Mouse (Mus musculus): Measurements from ENCODE around the gene Mesd. TPM values are rescaled to one million over a fixed set of nuclear protein-coding genes. Genes with fewer than 3 reads are reported as not detected.

Gene Mesd
- polyA plus RNA-seq, 2 experiments = 39.8 to 79.5 TPM

DNA sequence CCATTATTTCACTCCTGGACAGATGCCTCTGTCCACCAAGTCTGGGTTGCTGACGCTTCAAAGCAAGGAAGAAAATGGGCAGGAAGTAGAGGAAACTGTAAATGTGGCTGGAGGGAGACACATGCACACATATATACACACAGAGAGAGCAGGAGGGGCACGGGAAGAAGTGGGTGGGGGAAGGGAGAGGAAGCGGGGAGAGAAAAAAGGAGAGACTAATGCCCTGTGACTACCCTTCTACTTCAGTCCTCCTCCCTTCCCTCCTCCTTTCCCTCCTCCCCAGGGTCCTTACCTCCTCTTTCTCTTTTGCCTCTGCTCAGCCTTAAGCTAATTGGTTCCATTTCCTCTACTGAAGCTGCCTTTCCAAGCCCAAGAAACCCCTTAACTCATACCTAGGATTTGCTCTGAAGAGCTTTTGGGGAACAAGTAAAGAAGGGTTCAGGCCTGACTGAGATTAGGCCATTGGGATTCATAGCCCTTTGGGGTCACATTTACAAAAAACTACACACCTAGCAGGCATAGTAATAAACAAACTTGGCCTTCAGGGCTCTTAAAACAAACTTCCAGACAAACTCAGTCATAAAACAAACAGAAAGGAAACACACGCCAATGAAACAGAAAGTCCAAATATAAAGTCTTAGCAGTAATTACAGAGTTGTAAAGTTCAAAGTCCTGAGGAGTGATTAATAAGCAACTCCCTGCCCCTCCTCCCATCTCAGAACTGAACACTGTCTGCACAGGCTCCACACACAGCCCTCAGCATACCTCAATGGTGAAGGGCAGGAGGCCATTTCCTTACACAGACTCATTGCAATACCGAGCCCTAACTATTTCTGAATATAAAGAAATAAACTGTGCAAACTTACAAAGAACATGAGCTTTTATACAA, 36.8 kb upstream of the Mesd start:
- peak overlapping the region; percentile 35; the same call in 1 of the 2 replicates for H3K27ac ChIP-seq (replicated peaks; ENCODE audit: low read depth, low read length)
- H3K4me1 ChIP-seq (ENCODE audit: control insufficient read depth, insufficient read depth, low read length) = peaks cover 12% of the 10 kb centered on the region
- DNase-seq (ENCODE audit: low spot score) (no peak), ATAC-seq (ENCODE audit: low FRiP score, low read depth) (peak; percentile 63; the same call in 1 of the 2 replicates)
- H3K36me3 ChIP-seq (ENCODE audit: control insufficient read depth, insufficient read depth, low read length) = no peaks in the 10 kb centered on the region
- no peaks in the 10 kb centered on the region for H3K27me3 ChIP-seq (ENCODE audit: control insufficient read depth, insufficient read depth, low read length)
- no peak overlapping the region for H3K4me2 ChIP-seq (replicated peaks; ENCODE audit: low read depth, low read length, severe bottlenecking)
- H3K9me3 ChIP-seq (ENCODE audit: control insufficient read depth, low read length) = no peaks in the 10 kb centered on the region
- TF ChIP-seq POLR2A (IDR thresholded peaks at IDR 0.05; ENCODE audit: borderline replicate concordance, extremely low read depth, insufficient read depth, insufficient read length) = no peak
- WGBS = 9% methylated on average over 5 of the region's 5 CpGs
- no peak overlapping the region for H3K4me3 ChIP-seq (replicated peaks; ENCODE audit: low read length)
- no peak overlapping the region for H3K9ac ChIP-seq (ENCODE audit: low read depth, low read length, severe bottlenecking)

- Histone ChIP-seq H3K4me2 (replicated peaks; ENCODE audit: low read depth, low read length, severe bottlenecking) (no peak overlapping the region), H3K4me1 (ENCODE audit: control insufficient read depth, insufficient read depth, low read length) (peaks cover 12% of the 10 kb centered on the region), H3K36me3 (ENCODE audit: control insufficient read depth, insufficient read depth, low read length) (no peaks in the 10 kb centered on the region), H3K4me3 (replicated peaks; ENCODE audit: low read length) (no peak overlapping the region), H3K27me3 (ENCODE audit: control insufficient read depth, insufficient read depth, low read length) (no peaks in the 10 kb centered on the region), H3K9ac (ENCODE audit: low read depth, low read length, severe bottlenecking) (no peak overlapping the region), H3K9me3 (ENCODE audit: control insufficient read depth, low read length) (no peaks in the 10 kb centered on the region), H3K27ac (replicated peaks; ENCODE audit: low read depth, low read length) (no peak overlapping the region)
- WGBS = 45% methylated on average over 5 of the region's 5 CpGs
- ATAC-seq (ENCODE audit: low FRiP score, low read depth) = no peak
- no peak for DNase-seq (ENCODE audit: low spot score)
- no peak for TF ChIP-seq POLR2A (IDR thresholded peaks at IDR 0.05; ENCODE audit: borderline replicate concordance, extremely low read depth, insufficient read depth, insufficient read length)
Measured at GRCm38 (mm10) chr7:83851569-83852380, 32.5 kb upstream of the Mesd start.

- H3K27me3 ChIP-seq (ENCODE audit: control insufficient read depth, insufficient read depth, low read length) = no peaks in the 10 kb centered on the region
- peaks cover 2% of the 10 kb centered on the region for H3K4me1 ChIP-seq (ENCODE audit: control insufficient read depth, insufficient read depth, low read length)
- no peak overlapping the region for H3K4me2 ChIP-seq (replicated peaks; ENCODE audit: low read depth, low read length, severe bottlenecking)
- no peaks in the 10 kb centered on the region for H3K36me3 ChIP-seq (ENCODE audit: control insufficient read depth, insufficient read depth, low read length)
- WGBS = 46% methylated on average over 5 of the region's 5 CpGs
- H3K4me3 ChIP-seq (replicated peaks; ENCODE audit: low read length) = no peak overlapping the region
- no peak for DNase-seq (ENCODE audit: low spot score)
- ATAC-seq (ENCODE audit: low FRiP score, low read depth) = no peak
- no peak overlapping the region for H3K9ac ChIP-seq (ENCODE audit: low read depth, low read length, severe bottlenecking)
- no peaks in the 10 kb centered on the region for H3K9me3 ChIP-seq (ENCODE audit: control insufficient read depth, low read length)
- no peak for TF ChIP-seq POLR2A (IDR thresholded peaks at IDR 0.05; ENCODE audit: borderline replicate concordance, extremely low read depth, insufficient read depth, insufficient read length)
- H3K27ac ChIP-seq (replicated peaks; ENCODE audit: low read depth, low read length) = no peak overlapping the region
Measured at GRCm38 (mm10) chr7:83852381-83853380, 31.6 kb upstream of the Mesd start.

DNA sequence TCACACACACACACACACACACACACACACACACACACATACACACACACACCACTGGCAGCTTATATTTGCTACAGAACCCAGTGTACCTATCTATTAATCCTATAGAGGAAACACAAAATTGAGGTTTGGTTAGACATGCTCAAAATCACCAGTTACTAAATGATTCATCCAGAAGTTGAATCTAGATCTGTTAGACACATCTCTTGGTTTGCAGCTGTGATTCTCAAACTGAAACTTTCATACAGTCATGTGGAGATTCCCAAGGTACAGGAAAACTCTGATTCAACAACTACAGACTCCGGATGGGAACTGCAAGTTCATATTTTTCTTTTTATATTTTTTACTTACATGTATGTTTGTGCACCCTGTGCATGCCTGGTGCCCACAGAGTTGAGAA, 29.1 kb upstream of the Mesd start:
- no peaks in the 10 kb centered on the region; the same call in 1 of the 2 replicates for H3K4me1 ChIP-seq (ENCODE audit: control insufficient read depth, insufficient read depth, low read length)
- no peak overlapping the region for H3K4me2 ChIP-seq (replicated peaks; ENCODE audit: low read depth, low read length, severe bottlenecking)
- no peak overlapping the region for H3K4me3 ChIP-seq (replicated peaks; ENCODE audit: low read length)
- WGBS = 91% methylated on average over 1 of the region's 1 CpGs
- no peaks in the 10 kb centered on the region for H3K27me3 ChIP-seq (ENCODE audit: control insufficient read depth, insufficient read depth, low read length)
- no peaks in the 10 kb centered on the region for H3K36me3 ChIP-seq (ENCODE audit: control insufficient read depth, insufficient read depth, low read length)
- no peak overlapping the region for H3K27ac ChIP-seq (replicated peaks; ENCODE audit: low read depth, low read length)
- ATAC-seq (ENCODE audit: low FRiP score, low read depth) (no peak), DNase-seq (ENCODE audit: low spot score) (no peak)
- H3K9ac ChIP-seq (ENCODE audit: low read depth, low read length, severe bottlenecking) = no peak overlapping the region
- no peak for TF ChIP-seq POLR2A (IDR thresholded peaks at IDR 0.05; ENCODE audit: borderline replicate concordance, extremely low read depth, insufficient read depth, insufficient read length)
- H3K9me3 ChIP-seq (ENCODE audit: control insufficient read depth, low read length) = no peaks in the 10 kb centered on the region
